Comparison of ENCODE assay signal across 8 mouse cellular contexts in the genomic region with DNA sequence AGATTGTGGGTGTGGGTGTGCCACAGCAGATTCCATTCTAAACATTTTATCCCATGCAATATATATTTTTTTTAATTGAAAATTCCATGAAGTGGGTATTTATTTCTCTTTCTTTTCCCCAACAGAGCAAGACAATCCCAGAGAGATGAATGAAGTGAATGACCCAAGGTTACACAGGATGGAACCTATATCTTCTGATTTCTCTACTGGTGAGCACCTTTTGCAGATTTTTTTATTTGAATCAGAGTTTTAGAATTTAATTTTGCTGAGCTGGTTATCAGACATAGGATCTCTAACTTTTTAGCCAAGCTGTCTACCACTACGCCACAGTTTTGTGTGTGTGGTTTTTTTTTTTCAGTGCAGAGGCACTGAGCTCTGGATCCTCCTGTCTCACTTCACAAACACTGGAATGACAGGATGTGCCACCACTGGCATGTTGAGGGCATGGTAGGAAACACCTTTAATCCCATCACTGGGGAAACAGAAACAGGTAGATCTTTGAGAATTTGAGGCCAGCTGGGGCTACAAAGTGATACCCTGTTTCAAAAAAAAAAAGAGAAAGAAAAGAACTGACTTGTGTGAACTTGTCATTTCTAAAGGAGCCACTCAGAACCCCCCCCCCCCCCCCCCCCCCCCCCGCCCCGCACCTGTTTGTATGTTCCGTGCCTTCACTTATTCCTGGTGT. TPM values are rescaled to one million over a fixed set of nuclear protein-coding genes. Genes with fewer than 3 reads are reported as not detected.
A peak's percentile ranks its signal among the peaks of the same experiment; 100 is the strongest.
DNase-seq lines count a peak whose midpoint lies in the region; ATAC-seq and TF ChIP-seq lines count a peak whose summit lies in the region.

No protein-coding gene starts in this region.

- no peak for TF ChIP-seq EP300 in liver, postnatal 0 days (IDR thresholded peaks at IDR 0.05; ENCODE audit: low read depth)

- 84% methylated on average over 1 of the region's 4 CpGs for WGBS in forebrain, embryonic 16.5 days
- 53% methylated on average over 1 of the region's 4 CpGs for WGBS in liver, postnatal 0 days (ENCODE audit: insufficient replicate concordance)

- H3K27me3 ChIP-seq in forebrain, embryonic 16.5 days (replicated peaks; ENCODE audit: control insufficient read depth, insufficient read depth, low read length): no peaks in the 10 kb centered on the region
- H3K27me3 ChIP-seq in liver, postnatal 0 days (ENCODE audit: insufficient read depth, low read length): no peaks in the 10 kb centered on the region

- ATAC-seq in forebrain, embryonic 16.5 days: no peak
- no peak for ATAC-seq in liver, postnatal 0 days

- peak overlapping the region; percentile 98 for H3K9ac ChIP-seq in forebrain, embryonic 16.5 days (replicated peaks; ENCODE audit: low read depth, low read length)
- peak overlapping the region; percentile 86; the same call in 1 of the 2 replicates for H3K9ac ChIP-seq in liver, postnatal 0 days (replicated peaks)

- no peak for TF ChIP-seq CTCF in liver, postnatal 0 days (IDR thresholded peaks at IDR 0.05; ENCODE audit: low read depth)

- H3K4me3 ChIP-seq in forebrain, embryonic 16.5 days (replicated peaks; ENCODE audit: low read length): peak overlapping the region; percentile 99
- H3K4me3 ChIP-seq in liver, postnatal 0 days (ENCODE audit: low read depth, low read length): peak overlapping the region; percentile 87

- peaks cover 6% of the 10 kb centered on the region; the same call in 1 of the 2 replicates for H3K36me3 ChIP-seq in forebrain, embryonic 16.5 days (ENCODE audit: control insufficient read depth, insufficient read depth)
- H3K36me3 ChIP-seq in liver, postnatal 0 days (replicated peaks; ENCODE audit: insufficient read depth, low read length): peaks cover 25% of the 10 kb centered on the region; the same call in 1 of the 2 replicates

- intact Hi-C loops in gastrocnemius, postnatal 14 days (cut with DNase I; ENCODE audit: low total_unique reads): loop anchor here (5.0 kb wide), 1 partner anchor 56 kb away; no protein-coding TSS in a partner anchor

- H3K4me2 ChIP-seq in forebrain, embryonic 16.5 days (ENCODE audit: low read length): peak overlapping the region; percentile 73
- H3K4me2 ChIP-seq in liver, postnatal 0 days (ENCODE audit: low read depth, low read length): peak overlapping the region; percentile 81

- H3K27ac ChIP-seq in forebrain, embryonic 16.5 days (ENCODE audit: low read length): peak overlapping the region; percentile 100
- peak overlapping the region; percentile 99 for H3K27ac ChIP-seq in liver, postnatal 0 days (ENCODE audit: low read depth)

- H3K4me1 ChIP-seq in forebrain, embryonic 16.5 days (replicated peaks; ENCODE audit: control insufficient read depth, insufficient read depth, low read length): peaks cover 19% of the 10 kb centered on the region
- peaks cover 13% of the 10 kb centered on the region for H3K4me1 ChIP-seq in liver, postnatal 0 days (ENCODE audit: insufficient read depth)

- H3K9me3 ChIP-seq in forebrain, embryonic 16.5 days (ENCODE audit: control insufficient read depth, low read length): no peaks in the 10 kb centered on the region
- H3K9me3 ChIP-seq in liver, postnatal 0 days (ENCODE audit: low read length): no peaks in the 10 kb centered on the region

- DNase-seq in cerebellum, adult 8-10 months: peak; percentile 34
- no peak for DNase-seq in cerebellum, adult 18-20 months
- DNase-seq in 416B (ENCODE audit: low read depth): peak; percentile 70
- no peak for DNase-seq in liver, postnatal 0 days
- DNase-seq in natural killer cell, adult 2 months (ENCODE audit: low spot score in 2 of 2): no peak
- no peak for DNase-seq in gastrocnemius, adult 8-10 months (ENCODE audit: low spot score in 2 of 2)
- DNase-seq in gastrocnemius, postnatal 14 days: no peak

RNA-seq across cellular contexts. Expression of a gene that starts 1.8 kb away (rescaled TPM):
- polyA plus RNA-seq in forebrain, embryonic 16.5 days (2015; fragmentation: Nextera tagmentation; extraction: Ambion mirVana): 256 and 326 TPM in 2 replicates
- 206 and 208 TPM in 2 replicates for polyA plus RNA-seq in liver, postnatal 0 days (2015; fragmentation: Nextera tagmentation; extraction: Ambion mirVana)
- total RNA-seq in gastrocnemius, adult 8-10 months (2022): 100 to 1,000 TPM; 114 to 149 (median 126) TPM
- total RNA-seq in gastrocnemius, postnatal 14 days (2021): 100 to 1,000 TPM; 128 to 164 TPM

Comparison
In these comparisons a context has a peak if more than half of its experiments do, and no peak if none do; other contexts are left out.
1. DNase-seq: peak in cerebellum, adult 8-10 months (single experiment) and 416B (single experiment); none in cerebellum, adult 18-20 months (0 of 2), liver, postnatal 0 days (single experiment), natural killer cell, adult 2 months (0 of 2), gastrocnemius, adult 8-10 months (0 of 2) and gastrocnemius, postnatal 14 days (single experiment).